Mouse (Mus musculus) embryonic facial prominence, embryonic 12.5 days (tissue): ENCODE data around the gene BC005561. TPM values are rescaled to one million over a fixed set of nuclear protein-coding genes. Genes with fewer than 3 reads are reported as not detected.

ENCODE experiments used
- polyA plus RNA-seq: library from polyadenylated mRNA; unstranded; fragments of >200 nt; fragmentation: Nextera tagmentation; extraction: Ambion mirVana; gene quantifications from 2 replicates; pipeline ENCODE4 v1.2.1, GENCODE M21; 2016

BC005561 gene
- polyA plus RNA-seq, 1 experiment from 2014 or later: 17.9 TPM

Other genes starting within 250 kb of the BC005561 start
- 0.46 and 0.64 TPM in 2 replicates for gene Ibsp, start 209.2 kb upstream of the BC005561 start, polyA plus RNA-seq
- not detected in 2 replicates for gene Mepe, start 183.0 kb upstream of the BC005561 start, polyA plus RNA-seq
- gene Spp1, start 73.2 kb upstream of the BC005561 start, polyA plus RNA-seq: 11.5 and 12.1 TPM in 2 replicates
- gene Pkd2, start 48.9 kb upstream of the BC005561 start, polyA plus RNA-seq: 33.6 and 35.2 TPM in 2 replicates